Mouse (Mus musculus): ENCODE measurements around the gene Hdhd3. TPM values are rescaled to one million over a fixed set of nuclear protein-coding genes. Genes with fewer than 3 reads are reported as not detected.

The Hdhd3 gene
- 0.57 to 2.3 TPM (median 0.97 TPM) in 3 replicates for total RNA-seq (2017)

DNA sequence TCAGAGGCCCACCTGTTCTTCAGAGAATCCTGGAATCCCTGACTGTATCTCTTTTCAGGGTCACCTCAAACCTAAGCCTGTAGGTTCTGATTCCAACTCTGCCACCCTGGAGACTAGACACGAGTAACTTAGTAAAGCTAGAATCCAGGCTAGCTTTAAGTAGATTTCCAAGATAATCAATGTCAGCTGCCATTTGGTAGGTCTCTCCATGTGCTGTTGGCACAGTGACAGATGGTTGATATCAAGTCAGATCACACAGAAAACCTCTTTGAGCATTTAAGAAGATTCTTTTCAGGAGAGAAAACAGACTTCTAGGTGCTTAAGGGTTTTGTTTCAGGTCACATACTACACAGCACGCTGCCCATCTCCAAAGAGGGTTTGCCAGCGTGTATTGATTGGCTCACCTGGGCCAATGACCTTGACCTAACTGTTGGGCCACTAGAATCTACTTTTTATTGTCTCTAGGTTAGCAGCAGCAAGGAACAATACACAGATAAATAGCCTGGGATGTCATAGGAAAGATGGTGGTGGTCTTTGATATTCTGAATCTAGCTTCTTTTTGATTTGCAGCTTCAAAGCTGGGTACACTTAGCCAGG, at the start of gene Hdhd3:
TSS of gene Hdhd3 (minus strand) at position 94 of the 597 bp plus-strand sequence.
- no peak for ATAC-seq (replicated peaks; ENCODE audit: insufficient number of reproducible peaks, low FRiP score, low TSS enrichment, poor library complexity, severe bottlenecking)

DNA sequence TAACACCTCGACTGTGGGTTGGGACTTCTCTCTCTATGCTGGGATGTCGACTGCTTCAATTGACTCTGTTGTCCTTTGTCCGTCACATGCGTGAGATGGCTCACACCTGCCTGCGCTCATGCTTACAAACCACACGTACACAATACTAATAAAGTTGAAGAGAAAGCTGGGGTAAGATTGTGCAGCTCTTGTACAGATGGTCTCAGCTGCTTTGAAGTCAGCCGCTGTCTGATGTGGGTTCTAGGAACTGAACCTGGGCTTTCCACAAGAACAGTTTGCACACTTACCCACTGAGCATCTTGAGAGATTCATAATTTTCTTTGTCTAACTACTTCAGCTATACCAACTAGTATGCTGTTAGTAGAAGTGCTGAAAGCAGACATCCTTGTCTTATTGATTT, 48.7 kb upstream of the Hdhd3 start:
- ATAC-seq (replicated peaks; ENCODE audit: insufficient number of reproducible peaks, low FRiP score, low TSS enrichment, poor library complexity, severe bottlenecking) = no peak

DNA sequence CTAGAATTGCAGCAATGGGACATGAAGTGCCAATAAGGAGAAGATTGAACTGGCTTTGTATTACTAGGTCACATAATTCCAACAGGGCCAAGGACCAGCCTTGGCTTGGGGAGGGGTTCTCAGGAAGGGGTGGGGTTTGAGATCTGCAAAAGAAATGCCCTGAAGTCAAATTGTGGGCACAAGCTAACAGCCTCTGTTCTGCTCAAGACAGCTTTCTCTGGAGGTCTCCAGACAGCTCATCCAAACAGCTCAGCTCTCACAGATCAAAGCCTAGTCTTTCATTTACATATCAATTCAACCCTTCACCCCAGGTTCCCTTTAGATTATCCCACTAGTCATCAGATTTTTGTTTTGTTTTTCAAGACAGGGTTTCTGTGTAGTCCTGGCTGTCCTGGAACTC, 41.5 kb upstream of the Hdhd3 start:
- no peak for ATAC-seq (replicated peaks; ENCODE audit: insufficient number of reproducible peaks, low FRiP score, low TSS enrichment, poor library complexity, severe bottlenecking)

DNA sequence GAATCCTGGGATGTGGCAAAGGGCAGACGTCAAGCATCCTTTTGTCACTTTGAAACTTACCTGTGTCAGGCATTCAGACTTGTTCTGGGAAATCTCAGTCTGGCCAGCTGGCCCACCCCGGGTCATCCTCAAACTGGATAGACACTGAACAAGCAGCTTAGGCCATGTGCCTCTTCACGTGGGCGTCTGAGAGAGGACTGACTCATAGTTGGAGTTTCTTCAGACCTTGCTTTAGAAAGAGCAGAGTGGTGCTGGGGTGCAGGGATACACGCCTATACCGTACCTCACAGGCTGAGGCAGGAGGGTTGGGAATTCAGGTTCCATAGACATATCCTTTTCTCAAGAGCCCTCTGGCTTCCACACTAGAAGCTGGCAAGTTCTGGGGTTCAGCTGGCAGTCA, 40.5 kb upstream of the Hdhd3 start:
- ATAC-seq (replicated peaks; ENCODE audit: insufficient number of reproducible peaks, low FRiP score, low TSS enrichment, poor library complexity, severe bottlenecking) = no peak

DNA sequence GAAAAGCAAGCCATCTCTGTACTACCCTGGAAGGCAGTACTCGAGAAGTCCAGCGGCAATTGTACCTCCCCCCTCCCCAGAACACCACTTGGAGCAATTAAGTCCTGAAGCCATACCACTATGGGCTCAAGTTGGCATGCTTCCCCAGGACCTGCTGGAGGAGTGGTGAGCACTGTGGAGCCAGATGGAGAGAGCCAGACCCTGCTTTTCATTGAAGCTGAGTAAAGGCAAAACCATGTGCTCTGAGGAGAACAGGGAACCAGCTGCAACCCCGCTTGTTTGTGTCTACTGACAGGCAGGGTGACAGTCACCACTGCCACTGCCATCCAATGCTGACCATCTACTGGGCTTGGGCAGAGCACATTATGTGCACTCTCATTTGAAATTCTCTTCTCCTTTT, 38.5 kb upstream of the Hdhd3 start:
- ATAC-seq (replicated peaks; ENCODE audit: insufficient number of reproducible peaks, low FRiP score, low TSS enrichment, poor library complexity, severe bottlenecking) = no peak

DNA sequence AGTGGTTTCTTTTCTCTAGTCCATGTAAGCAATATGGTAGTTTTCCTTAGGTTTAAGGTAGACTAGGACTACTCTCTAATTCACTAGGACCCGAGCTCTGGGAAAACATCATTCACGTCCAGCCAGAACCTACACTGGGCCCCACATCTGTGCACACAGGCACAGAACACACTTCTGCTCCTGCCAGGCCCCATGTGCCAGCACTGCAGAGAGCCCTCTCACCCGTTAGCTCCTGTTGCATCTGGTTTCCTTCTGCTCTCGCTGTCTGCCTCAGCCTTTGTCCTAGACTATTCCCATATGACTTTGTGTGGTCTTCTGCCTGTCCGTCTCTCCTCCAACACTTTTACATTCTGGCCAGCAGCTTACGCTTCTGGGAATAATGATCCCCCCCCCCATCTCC, 30.5 kb upstream of the Hdhd3 start:
- ATAC-seq (replicated peaks; ENCODE audit: insufficient number of reproducible peaks, low FRiP score, low TSS enrichment, poor library complexity, severe bottlenecking) = no peak

DNA sequence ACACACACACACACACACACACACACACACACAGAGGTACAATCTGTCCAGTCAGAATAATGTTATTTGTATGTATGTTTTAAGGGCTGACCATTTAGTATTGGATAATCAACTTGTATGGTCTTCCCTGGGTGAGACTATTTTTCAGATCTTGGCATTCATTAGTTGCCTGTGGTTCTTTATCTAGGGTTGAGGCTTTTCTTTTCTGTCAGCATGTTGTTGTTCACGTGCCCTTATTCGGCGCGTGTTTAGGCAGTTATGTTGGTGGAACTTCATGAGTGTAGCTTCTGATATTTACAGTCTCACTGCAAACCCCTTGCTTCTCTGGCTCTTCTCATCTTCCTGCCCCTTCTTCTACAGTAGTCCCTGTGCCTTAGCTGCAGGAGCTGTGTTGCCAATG, 24.4 kb upstream of the Hdhd3 start:
- no peak for ATAC-seq (replicated peaks; ENCODE audit: insufficient number of reproducible peaks, low FRiP score, low TSS enrichment, poor library complexity, severe bottlenecking)

DNA sequence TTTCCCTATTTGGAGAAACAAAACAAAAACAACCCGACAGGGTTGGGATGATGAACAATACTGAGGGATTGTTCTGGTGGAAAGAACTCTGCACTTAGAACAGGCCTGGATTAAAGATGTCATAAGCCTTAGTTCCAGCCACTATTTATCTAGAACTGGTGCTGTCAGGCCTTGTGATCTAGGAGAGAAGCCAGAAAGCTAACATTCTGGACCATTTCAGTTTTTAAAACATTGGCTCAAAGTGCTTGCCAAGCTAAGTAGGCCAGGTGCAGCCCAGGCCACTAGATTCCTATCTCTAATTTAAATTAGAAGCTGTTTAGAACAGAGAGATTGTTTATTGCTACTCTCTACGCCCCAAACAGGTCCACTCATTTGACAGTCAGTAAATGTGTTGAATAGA, 23.0 kb upstream of the Hdhd3 start:
- ATAC-seq (replicated peaks; ENCODE audit: insufficient number of reproducible peaks, low FRiP score, low TSS enrichment, poor library complexity, severe bottlenecking) = no peak

DNA sequence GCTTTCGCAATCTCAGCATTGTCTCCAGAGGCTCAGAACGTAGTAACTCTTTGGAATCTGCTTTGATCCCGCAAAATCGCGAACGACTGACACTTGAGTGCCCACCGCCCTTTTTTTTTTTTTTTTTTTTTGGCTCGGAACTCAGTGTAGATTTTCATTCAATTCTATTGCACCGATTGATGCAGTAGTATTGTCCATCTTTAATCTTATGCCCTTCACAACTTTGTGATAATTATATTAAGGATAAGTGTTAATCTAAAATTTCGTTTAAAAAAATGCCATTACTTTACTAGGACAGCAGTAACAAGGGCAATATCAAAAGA, 22.2 kb upstream of the Hdhd3 start:
- no peak for ATAC-seq (replicated peaks; ENCODE audit: insufficient number of reproducible peaks, low FRiP score, low TSS enrichment, poor library complexity, severe bottlenecking)

DNA sequence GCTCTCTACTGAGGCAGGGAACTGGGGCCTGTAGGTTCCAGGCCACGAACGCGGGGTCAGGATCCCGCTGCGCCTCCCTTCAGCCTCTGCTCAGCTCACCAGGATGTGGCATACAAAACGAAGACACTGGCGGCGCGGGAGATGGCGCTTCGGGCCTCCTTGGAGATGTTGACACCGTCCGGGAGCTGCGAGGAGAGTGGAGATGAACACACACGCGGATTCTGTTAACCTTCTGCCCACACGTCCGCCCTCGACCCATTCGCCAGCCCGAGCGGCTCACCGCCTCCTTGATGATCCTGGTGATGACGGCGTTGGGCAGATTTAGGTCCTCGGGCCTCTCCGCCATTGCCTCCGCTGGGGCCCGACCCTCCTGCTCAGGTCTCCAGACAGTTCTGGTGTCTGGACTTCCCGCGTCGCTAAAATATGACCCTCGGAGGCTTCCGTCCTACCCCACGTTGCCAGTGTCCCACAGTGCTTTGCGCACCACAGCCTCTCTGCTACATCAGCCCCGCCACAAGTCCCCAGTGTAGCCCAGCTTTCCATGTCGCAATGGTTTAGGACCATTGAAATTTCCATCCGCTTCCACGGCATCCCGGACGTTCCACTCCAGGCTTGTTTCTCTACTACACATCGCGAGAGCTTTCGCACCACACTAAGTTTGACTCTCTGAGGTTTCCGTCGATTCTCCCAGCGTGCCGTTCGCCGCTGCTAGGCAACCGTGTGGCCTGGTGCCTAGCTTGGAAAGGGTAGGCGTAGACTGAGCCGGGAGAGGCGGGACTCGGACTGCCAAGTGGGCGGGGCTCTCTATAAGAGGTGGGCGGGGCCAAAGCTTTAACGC, 21.6 kb upstream of the Hdhd3 start, which contains the start of the genes Pole3 and 4933430I17Rik:
TSS of gene Pole3 (minus strand) at position 418 of the 838 bp plus-strand sequence.
TSS of gene 4933430I17Rik (plus strand) at position 719 of the 838 bp plus-strand sequence.
- peak; percentile 97 for ATAC-seq (replicated peaks; ENCODE audit: insufficient number of reproducible peaks, low FRiP score, low TSS enrichment, poor library complexity, severe bottlenecking)

DNA sequence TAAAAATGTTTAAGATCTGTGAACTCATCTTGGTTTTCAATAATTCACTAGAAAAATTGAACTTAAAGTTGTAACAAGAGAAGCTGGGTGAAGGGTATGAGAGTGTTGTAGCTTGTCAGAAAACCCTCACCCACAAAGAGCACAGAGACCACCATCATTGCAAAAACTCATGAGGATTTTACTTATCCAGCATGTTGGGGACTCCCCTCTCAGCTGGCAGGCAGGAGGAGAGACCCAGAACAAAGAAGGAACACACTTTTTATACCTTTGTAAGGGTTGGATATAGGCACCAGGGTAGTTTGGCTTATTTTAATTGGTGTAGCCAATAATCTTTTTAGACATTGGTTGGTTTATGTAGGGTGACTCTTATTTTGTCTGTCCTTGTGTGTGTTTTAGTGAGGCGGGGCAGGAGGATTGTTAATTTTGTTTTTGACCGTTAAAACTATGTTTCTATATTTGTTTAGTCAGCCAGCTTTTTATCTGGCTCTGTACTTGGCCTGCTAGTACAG, 17.7 kb upstream of the Hdhd3 start:
- no peak for ATAC-seq (replicated peaks; ENCODE audit: insufficient number of reproducible peaks, low FRiP score, low TSS enrichment, poor library complexity, severe bottlenecking)

DNA sequence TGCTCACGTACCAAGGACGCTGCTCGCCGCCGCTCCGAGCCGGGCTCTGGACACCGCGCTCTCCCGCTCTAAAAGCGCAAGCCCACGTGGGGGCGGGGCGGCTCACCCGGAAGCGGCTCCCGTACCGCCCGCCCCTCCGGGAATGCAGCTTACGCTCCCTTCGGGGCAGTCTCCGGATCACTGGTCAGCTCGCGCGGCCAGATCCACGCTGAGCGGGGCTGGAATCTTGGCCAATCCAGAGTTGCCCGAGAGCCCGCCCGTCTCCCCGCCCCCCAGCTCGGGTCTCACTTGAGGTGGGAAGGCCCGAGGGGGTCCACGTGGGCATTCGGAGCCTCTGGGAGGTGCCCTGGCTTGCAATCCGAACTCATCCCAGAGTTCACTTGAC, 16.6 kb upstream of the Hdhd3 start, which contains the start of gene Alad:
TSS of gene Alad (minus strand) at position 70 of the 385 bp plus-strand sequence.
- ATAC-seq (replicated peaks; ENCODE audit: insufficient number of reproducible peaks, low FRiP score, low TSS enrichment, poor library complexity, severe bottlenecking) = peak; percentile 30

DNA sequence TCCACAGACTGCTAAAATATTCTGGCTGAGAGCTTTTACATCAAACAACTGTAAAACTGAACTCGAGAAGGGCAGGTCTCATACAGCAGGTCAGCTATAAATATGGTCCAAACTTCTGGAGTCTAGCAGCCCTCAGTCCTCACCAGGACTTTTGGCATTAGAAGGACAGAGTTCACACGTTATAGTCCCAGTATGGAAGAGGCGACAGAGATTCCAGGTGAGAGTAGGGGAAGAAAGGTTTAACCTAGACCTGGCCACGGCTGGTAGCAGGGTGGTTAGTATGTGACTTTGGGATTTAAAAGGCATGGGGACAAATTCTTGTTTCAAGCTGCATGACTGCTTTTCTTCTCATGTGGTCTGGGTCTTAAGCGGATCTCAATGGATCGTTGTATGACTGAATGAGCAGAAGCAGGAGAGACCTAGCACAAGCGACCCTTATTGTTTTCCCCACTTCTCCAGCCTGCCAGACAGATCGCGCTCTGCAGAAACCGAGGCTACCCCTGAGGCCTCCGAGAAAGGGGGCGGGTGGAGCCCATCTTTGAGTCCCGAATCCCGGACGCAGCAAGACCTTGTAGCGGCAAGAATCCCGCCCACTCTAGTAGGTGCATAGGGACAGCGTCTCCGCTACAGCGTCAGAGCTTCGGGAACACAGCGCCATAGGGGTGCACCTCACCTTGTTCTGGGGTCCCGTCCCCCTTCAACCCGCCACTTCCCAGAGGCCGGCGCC, 16.0 kb upstream of the Hdhd3 start:
- ATAC-seq (replicated peaks; ENCODE audit: insufficient number of reproducible peaks, low FRiP score, low TSS enrichment, poor library complexity, severe bottlenecking) = peak; percentile 5; the same call in 1 of the 2 replicates

DNA sequence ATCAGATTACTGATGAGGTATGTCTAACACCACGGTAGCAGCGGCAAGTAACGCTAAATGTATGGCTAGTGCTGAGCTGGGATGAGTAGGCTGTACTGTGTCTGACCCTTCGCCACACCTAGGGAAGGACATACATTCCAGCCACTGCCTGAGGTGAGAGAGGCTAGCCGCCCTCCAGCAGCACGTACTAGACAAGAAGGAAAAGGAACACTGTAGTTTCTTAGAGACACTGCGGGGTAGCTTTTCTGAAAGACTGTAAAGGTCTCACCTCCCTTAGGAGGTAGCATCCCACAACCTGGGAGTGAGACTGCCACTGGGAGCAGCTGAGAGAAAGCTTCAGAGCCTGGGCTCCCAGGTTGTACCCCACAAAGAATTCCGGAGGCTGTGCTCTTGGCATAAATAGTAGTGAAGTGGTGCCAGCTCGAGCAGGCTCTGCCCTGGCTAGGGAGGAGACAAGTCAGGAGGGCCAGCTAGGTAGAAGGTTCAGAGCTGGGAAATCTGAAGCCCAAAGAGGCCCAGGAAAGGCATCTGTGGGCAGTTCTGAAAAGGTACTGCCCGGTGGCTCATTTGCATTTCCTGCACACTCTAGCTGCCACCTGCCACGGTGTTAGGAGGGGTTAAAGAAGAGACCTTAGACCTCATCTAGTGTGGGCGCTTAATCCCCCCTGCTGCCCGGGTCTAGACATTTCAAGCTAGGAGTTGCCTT, 15.3 kb upstream of the Hdhd3 start:
- ATAC-seq (replicated peaks; ENCODE audit: insufficient number of reproducible peaks, low FRiP score, low TSS enrichment, poor library complexity, severe bottlenecking) = no peak

DNA sequence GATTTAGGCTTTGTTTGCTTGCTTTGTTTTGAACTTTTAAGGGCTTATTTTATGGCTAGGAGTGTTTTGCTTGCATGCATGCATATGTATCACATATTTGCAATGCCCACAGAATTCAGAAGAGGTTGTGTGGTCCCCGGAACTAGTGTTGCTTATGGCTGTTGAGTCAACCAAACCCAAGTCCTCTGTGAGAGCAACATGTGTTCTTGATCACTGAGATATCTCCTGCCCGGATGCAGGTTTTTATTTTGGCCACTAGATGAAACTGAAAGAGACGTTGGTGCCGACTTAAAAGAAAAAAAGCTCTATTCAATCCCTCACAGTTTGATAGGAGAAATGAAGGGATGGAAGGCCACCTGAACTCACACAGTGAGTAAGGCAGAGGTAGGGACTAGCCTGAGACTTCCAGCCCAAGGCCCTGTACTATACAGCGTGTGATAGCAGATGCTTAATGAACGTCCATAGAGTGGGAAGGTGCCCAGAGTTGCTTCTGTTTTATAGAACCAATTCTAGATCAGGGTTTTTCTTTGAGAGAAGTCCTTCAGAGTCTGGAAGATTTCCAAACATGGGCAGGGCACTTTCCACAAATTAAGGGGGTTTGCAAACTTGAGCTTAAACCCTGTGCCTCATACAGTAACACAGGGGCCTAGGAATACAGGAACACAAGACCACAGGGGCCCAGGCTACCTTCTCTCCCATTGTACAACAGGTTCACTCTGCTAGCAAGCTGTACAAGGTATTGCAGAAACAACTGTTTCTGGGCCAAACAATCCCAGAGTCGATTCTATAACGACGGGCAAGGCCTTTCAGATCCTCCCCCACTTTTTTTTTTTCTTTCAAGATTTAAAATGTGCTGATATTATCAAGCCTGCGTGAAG, 14.5 kb upstream of the Hdhd3 start:
- ATAC-seq (replicated peaks; ENCODE audit: insufficient number of reproducible peaks, low FRiP score, low TSS enrichment, poor library complexity, severe bottlenecking) = no peak

DNA sequence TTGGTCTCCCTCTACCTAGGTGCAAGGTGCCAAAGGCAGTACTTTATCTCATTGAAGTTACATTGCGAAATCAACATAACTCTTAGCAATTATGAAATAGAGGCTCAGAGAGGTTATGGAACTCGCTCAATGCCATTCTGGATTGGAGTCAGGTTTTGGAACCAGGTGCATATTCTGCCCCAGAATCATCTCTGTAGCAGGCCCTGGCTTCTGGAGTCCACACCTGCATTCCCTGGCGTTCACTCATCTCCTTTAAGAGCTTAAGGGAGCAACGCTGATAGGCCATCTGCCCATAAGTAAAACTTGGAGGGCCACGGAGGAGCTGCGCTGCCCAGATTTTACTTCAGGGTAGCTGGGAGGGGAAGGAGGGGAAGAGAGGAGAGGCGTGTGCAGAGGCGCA, 13.8 kb upstream of the Hdhd3 start:
- ATAC-seq (replicated peaks; ENCODE audit: insufficient number of reproducible peaks, low FRiP score, low TSS enrichment, poor library complexity, severe bottlenecking) = no peak

DNA sequence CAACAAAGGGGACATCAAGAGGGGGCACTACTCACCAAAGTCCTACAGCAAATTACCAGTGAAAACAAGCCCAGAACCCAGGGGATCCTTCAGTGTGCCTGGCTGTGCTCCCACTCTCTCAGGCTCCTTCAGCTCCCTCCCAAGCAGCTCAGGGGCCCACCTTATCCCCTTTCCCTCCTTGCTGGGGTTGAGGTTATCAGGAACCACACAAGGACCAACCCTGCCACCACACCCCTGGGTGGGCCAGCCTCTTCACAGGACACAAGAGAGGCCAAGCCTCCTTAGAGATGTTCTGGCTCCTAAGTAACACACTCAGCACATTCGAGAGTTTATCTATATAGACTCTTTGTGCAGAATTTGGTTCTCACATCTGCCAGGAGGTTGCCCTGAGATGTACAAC, 13.3 kb upstream of the Hdhd3 start:
- ATAC-seq (replicated peaks; ENCODE audit: insufficient number of reproducible peaks, low FRiP score, low TSS enrichment, poor library complexity, severe bottlenecking) = no peak

DNA sequence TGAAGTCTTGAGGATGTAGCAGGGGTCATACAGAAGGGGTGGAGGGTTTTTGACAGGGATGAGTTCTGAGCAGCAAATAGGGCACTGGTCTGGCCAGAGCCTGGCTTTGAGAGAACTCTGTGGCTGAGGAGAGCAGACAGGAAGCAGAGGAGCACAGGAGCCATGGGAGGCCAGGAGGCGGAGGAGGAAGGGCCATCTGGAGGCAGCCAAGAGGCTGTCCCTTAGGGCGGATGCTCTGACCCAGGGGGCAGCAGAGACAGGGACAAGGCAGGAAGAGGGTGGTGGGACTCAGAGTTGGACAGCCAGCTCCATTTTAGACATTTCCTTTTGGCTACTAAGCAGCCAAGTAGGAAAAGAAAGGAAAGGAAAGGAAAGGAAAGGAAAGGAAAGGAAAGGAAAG, 12.8 kb upstream of the Hdhd3 start:
- ATAC-seq (replicated peaks; ENCODE audit: insufficient number of reproducible peaks, low FRiP score, low TSS enrichment, poor library complexity, severe bottlenecking) = no peak

Data from monocyte, adult 5-6 weeks (primary cell).